Mouse (Mus musculus): ENCODE data around the gene Camta2.
A peak's percentile ranks its signal among the peaks of the same experiment; 100 is the strongest.

The Camta2 gene

GRCm38 (mm10) chr11:70687601-70688199 is at the start of gene Camta2:
Gene Camta2 (minus strand): TSS chr11:70688105.
- peak; percentile 87 for DNase-seq (ENCODE audit: low spot score)

GRCm38 (mm10) chr11:70733256-70733655 is 45.4 kb upstream of the Camta2 start:
- no peak for DNase-seq (ENCODE audit: low spot score)

DNA sequence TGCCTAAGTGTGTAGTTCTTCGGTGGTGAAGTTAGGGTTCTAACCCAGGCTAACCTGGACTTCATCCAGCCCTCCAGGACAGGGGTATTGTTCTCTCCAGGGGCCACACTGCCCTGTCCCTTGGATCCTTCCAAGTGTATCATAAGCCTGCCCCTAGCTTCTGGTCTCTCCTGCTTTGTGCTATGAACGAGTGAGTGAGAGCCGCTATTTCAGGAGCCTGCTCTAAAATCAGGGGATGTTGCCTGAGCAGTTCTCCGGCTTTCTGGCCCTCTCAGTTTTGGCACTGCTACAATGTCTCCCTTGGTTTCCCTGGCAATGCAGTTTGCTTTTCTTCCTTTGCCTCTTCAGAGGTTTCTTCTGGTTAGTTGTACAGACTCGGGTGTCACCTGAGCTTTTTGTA is 43.3 kb upstream of the Camta2 start:
- DNase-seq (ENCODE audit: low spot score): peak; percentile 53

GRCm38 (mm10) chr11:70730427-70731038 is 42.6 kb upstream of the Camta2 start:
- DNase-seq (ENCODE audit: low spot score): no peak

DNA sequence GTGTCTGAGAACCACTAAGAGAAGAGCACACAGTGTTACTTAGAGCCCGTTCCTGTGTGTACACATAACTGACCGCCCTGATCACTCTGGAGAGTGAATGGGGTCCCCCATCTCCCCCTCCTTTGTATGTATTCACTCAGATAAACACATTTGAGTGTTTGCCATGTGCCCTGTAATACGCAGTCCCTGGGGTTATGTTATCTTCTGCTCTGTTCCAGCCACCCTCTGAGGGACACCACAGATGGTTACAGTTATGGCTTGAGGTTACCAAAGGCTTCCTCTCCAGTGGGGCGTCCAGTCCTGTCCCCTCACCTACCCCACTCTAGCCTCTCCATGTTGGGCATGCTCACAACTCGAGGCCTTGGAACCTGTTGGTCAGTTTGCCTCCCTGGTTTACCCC is 39.5 kb upstream of the Camta2 start:
- no peak for DNase-seq (ENCODE audit: low spot score)

- no peak for DNase-seq (ENCODE audit: low spot score)
Measured at GRCm38 (mm10) chr11:70726585-70726984, 38.7 kb upstream of the Camta2 start.

DNA sequence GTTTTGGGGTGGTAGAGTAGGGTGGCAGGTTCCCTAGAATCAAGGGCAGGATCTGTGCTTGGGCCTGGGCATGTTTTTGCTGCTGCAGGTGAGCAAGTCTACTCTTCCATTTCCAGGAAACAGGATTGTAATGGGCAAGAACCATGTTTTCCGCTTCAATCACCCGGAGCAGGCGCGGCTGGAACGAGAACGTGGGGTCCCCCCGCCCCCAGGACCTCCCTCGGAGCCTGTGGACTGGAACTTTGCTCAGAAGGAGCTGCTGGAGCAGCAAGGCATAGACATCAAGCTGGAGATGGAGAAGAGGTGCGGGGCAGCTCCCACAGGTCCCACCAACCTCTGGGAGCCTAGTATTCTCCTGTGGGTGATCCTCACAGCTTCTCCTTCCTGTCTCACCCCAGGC is 36.8 kb upstream of the Camta2 start:
- no peak for DNase-seq (ENCODE audit: low spot score)

DNA sequence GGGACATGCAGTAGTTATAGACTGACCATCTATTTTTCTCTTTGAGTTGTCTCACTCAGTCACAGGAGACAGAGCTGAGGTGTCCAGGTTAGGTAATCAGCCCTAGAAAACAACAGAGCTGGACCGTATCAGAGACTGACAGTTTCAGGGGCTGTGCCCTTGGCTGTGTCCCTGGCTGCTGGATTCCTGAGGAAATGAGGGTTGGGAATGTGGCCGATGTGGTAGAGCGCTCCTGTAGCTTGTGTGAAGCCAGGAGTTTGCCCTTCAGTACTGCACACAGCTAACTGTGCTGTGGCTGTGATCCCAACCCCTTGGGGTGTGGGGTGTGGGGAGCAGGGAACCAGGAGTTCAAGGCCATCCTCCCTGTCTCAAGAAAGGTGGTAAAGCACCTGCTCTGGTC is 33.2 kb upstream of the Camta2 start:
- no peak for DNase-seq (ENCODE audit: low spot score)

DNA sequence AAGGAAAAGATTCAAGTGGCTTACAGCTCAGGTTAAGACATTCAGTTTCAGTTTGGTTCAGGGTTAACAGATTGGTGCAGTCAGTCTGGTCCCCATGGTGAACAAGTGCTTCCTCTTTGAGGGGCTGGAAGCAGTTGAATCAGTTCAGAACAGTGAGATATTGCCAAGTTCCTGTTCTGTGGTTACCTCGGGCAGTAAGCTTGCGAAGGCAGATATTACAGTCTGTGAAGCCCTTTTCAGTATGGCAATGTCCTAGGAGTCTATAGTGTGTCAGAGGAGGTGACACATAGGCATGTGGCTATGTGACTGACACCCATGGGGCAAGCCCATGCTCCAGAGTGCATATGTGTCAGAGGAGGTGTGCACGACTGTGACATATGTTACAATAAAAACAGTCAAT is 32.7 kb upstream of the Camta2 start:
- no peak for DNase-seq (ENCODE audit: low spot score)

DNA sequence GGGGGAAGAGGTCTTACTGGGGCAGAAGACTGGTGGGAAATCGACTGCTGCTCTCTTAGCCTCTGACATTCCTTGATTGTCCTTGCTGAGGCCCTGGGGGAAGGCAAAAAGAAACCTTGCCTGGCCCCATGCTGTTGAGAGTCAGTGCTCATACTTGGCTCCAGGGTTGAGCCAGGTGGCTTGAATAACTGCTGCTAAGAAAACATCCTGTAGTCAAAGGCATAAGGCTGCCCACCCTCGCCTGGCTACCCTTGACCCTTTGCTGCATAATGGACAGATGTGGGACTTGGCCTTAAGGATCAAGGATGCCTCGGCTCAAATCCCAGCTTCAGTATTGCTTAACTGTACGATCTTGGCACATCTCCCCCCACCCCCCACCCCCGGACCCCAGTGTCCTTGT is 30.6 kb upstream of the Camta2 start:
- DNase-seq (ENCODE audit: low spot score): no peak

DNA sequence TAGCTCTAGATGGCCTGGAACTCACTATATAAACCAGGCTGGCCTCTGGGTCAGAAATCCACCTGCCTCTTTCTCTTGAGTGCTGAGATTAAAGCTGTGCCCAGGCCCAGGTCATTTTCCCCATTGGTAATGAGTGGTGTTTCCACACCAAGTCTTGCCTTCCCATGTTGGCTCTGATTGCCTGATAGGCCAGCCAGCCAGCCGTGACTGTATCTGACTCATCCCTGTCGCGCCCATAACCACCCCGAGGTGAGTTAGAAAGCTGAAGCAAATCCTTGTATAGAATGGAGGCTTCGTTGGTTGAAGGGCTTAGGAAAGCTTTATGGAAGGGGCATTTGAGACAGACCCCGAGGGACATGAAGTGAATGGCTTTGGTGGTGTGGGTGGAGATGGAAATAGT is 27.9 kb upstream of the Camta2 start:
- DNase-seq (ENCODE audit: low spot score): no peak

- DNase-seq (ENCODE audit: low spot score): no peak
Measured at GRCm38 (mm10) chr11:70713222-70713621, 25.3 kb upstream of the Camta2 start.

DNA sequence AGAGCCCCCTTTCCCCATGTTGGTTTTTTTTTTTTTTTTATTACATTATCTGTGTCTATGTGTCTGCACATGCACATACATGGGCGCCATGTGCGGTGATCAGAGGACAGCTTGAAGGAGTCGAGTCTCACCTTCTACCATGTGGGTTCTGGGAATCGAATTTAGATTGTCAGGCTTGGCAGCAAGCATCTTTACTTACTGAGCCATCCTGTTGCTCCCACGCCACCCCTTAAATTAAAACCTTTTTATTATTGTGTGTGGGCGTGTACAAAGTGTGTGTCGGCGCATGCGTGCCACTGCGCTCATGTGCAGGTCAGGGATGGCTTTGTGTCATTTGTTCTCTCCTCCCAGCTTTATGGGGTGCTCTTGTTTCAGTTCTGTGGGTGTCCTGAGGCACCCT is 23.1 kb upstream of the Camta2 start:
- peak; percentile 49 for DNase-seq (ENCODE audit: low spot score)

DNA sequence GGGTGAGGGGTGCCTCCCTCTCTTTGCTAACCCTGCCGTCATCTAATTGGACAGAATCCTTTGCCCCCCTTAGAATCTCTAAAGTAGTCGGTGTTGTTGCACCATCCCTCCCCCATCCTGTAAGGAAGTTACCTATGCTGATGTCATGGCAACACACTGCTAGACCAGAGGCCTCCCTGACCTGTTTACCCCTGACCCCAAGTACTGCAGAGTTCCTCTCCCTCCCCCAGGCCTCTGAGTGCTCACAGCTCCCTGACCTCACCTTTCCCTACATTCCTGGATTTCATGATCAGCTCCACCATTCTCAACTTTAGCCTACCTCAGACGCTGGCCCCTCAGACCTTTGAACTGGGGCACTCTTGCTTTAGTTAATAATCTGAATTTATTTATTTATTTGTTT is 18.2 kb upstream of the Camta2 start:
- no peak for DNase-seq (ENCODE audit: low spot score)

DNA sequence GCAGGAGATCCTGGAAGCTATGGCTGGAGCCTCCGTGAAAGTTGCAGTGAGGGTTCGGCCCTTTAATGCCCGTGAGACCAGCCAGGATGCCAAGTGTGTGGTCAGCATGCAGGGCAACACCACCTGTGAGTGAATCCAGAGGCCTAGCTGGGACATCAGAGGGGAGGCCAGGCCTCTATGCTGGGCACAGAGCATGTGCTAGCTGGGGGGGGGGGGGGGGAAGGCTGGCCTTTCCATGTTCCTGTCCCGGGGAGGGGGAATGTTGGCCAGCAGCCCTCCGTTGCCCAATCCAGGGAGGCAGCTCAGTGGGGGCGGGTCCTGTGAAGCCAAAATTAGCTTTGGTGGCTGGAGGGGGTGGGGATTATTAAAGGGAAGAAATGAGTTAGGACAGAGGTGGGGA is 14.9 kb upstream of the Camta2 start:
- DNase-seq (ENCODE audit: low spot score): no peak

DNA sequence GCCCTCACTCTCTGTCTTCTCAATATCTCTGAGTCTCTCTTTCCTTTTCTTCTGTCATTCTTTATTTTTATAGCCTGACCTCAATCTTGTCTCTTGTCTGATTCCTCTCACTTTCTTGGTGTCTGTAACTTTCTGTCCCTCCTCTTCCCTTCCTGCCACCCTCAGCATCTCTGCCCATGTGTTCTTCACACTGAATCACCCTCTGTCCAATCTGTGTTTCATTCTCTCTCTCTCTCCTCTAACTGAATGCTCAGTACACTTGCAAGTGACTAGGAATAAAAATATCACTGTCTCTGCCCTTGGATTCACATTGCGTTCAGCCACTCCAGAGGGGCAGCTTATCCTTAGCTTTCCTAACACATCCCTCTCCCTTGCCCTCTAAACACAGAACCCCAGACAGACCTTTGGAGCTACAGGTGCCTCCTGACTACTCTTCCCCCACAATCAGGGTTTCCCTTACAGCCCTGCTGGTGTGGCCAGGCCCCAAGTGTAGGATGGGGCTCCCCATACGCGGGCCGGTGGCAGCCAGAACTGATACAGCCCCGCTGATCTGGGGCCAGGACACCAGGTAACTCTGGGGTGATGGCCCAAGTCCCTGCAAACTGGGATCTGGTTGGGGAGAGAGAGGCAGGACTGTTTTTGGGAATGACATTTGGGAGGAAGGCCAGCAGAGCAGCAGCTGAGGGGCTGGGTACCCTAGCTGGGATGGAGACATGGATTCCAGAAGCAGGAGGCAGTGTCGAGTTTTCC is 14.3 kb upstream of the Camta2 start:
- no peak for DNase-seq (ENCODE audit: low spot score)

DNA sequence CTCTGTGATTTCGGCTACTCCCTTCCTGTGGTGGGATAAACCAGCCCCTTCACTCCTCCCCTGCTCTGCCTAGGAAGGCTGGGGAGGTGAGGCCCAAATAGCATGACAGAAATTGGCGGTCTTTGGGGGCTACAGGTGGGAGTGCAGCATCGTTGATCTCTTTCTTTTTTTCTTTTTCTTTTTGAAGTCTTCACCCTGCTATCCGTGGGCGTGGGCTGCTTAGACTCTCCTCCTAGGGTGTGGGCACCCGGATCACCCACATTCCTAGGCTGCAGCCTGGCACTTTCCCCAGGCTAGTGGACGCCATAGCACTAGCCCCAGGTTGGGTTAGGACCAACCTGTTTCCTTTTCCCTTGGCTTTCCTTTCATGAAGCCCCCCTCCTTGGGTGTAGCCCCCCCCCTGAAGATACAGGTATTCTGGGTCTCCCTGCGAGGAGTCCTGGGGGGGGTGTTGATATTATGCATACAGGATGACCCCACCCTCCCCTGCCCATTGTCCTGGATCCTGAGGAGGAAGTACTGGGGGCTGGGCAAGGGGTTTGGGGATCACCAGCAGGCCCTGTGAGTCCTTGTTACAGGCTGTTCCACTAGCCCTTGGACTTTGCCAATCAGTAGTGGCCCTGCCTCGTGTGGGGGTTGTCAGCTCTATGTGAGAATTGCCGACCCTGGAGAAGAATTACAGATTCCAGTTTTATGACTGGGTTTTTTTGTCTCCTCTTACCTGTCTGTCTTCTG is 13.5 kb upstream of the Camta2 start:
- DNase-seq (ENCODE audit: low spot score): no peak

DNA sequence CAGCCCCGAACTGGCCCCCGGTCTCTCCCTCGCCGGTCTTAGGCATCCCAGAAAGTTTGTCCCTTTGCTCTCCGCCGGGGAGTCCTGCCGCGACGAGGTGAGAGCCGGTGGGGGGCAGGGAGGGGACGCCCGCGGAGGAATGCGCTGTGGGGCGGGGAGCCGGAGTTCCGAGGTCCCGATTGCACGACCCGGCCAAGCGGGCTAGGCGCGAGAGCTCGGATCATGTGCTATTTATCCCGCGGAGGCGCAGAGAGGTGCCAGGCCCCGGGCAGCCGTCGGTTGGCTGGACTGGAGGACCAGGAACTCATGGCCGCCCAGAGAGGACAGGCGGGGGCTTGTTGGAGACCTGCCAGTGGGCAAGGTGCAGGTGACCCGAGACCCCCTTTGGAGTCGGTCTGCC is 12.7 kb upstream of the Camta2 start:
- peak; percentile 69 for DNase-seq (ENCODE audit: low spot score)

GRCm38 (mm10) chr11:70699722-70700556 is 12.0 kb upstream of the Camta2 start, which contains the start of the genes Inca1 and Kif1c:
Gene Inca1 (minus strand): TSS chr11:70700155.
Gene Kif1c (plus strand): TSS chr11:70700548.
- peak; percentile 94 for DNase-seq (ENCODE audit: low spot score)

GRCm38 (mm10) chr11:70699051-70699450 is 11.1 kb upstream of the Camta2 start:
- no peak for DNase-seq (ENCODE audit: low spot score)

GRCm38 (mm10) chr11:70697376-70697775 is 9.5 kb upstream of the Camta2 start:
- DNase-seq (ENCODE audit: low spot score): no peak

DNA sequence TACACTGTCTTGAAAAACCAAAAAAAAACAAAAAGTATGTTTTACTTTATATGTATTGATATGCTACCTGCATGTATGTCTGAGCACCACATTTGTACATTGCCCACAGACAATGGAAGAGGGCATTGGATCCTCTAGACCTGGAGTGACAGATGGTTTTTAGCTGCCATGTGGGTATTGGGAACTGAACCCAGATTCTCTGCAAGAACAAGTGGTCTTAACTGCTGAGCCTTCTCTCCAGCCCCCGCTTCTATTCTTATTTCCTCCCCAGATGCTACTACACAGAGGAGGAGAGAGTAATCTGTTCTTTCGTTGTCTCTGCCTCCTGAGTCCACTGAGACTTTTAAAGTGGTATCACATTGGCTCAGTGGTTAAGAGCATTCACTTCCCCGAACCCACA is 5.6 kb upstream of the Camta2 start:
- peak; percentile 56 for DNase-seq (ENCODE audit: low spot score)

Data from layer of hippocampus, adult 11-12 months (tissue).